Mouse (Mus musculus) bone marrow macrophage, adult 2 months (primary cell): ENCODE data around the gene Zbtb4.

ENCODE experiments used
- CTCF ChIP-seq: IDR thresholded peaks from 2 replicates; pipeline ENCODE4 v1.5.1; 2012; ENCODE audit warnings: low read depth, mild to moderate bottlenecking, low read length, moderate library complexity
- POLR2A ChIP-seq: IDR thresholded peaks from 2 replicates; pipeline ENCODE4 v1.6.1; 2012; ENCODE audit warnings: mild to moderate bottlenecking, low read depth, low read length, borderline replicate concordance

GRCm38 (mm10) chr11:69795983-69796435, 30.3 kb downstream of the Zbtb4 start:
- no peak for TF ChIP-seq POLR2A
- no peak for TF ChIP-seq CTCF
